Mouse (Mus musculus): ENCODE measurements around the gene Slc26a10. TPM values are rescaled to one million over a fixed set of nuclear protein-coding genes. Genes with fewer than 3 reads are reported as not detected.

The Slc26a10 gene
- polyA plus RNA-seq, 1 experiment, result 1.3 TPM

DNA sequence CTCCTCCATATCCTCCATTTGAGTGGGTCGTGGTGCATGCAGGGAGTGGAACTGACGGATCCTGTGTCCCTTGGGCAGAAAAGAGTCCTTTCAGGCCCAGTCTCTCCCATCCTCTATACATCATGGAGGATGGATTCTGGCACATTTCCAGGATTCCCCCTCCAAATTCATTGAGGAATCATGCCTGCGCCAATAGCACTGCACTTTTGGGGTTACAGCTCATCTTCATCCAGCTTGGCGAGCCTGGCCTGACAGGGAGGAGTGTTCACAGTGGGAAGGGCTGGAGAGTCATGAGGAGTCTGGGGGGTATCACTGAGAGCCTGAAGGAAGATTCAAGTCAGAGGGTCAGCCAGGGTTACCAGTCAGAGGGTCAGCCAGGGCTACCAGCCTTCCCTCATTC lies 2.2 kb upstream of the Slc26a10 start:
- Histone ChIP-seq H3K79me2 (ENCODE audit: control insufficient read depth, insufficient read depth) (no peaks in the 10 kb centered on the region), H3K36me3 (ENCODE audit: control insufficient read depth, insufficient read depth) (no peaks in the 10 kb centered on the region), H3K27me3 (ENCODE audit: control insufficient read depth, insufficient read depth, insufficient read length) (no peaks in the 10 kb centered on the region), H3K4me2 (ENCODE audit: low read depth) (no peak overlapping the region), H3K4me3 (no peak overlapping the region), H3ac (ENCODE audit: control insufficient read depth, insufficient read length) (no peak overlapping the region)
- no peak for TF ChIP-seq REST (IDR thresholded peaks at IDR 0.05; ENCODE audit: insufficient read depth, insufficient read length)
- TF ChIP-seq TCF3 (IDR thresholded peaks at IDR 0.05; ENCODE audit: insufficient read length, low read depth), result no peak
- TF ChIP-seq MYOD1 (IDR thresholded peaks at IDR 0.05; ENCODE audit: control insufficient read depth in 1 of 3, insufficient read length in 2 of 3, low read depth in 2 of 3), result no peak
- no peak for TF ChIP-seq MYOG (IDR thresholded peaks at IDR 0.05; ENCODE audit: control insufficient read depth in 1 of 3, insufficient read depth in 1 of 3, insufficient read length in 2 of 3, low read depth in 2 of 3)
- no peak for TF ChIP-seq TCF12 (IDR thresholded peaks at IDR 0.05; ENCODE audit: insufficient read depth, poor library complexity, severe bottlenecking)
- TF ChIP-seq E2F4 (IDR thresholded peaks at IDR 0.05; ENCODE audit: insufficient read depth), result no peak
- TF ChIP-seq USF1 (IDR thresholded peaks at IDR 0.05; ENCODE audit: low read depth), result no peak
- no peak for TF ChIP-seq CEBPB (IDR thresholded peaks at IDR 0.05; ENCODE audit: insufficient read depth, poor library complexity, severe bottlenecking)
- TF ChIP-seq POLR2A (IDR thresholded peaks at IDR 0.05; ENCODE audit: insufficient read length, low read depth), result no peak
- no peak for TF ChIP-seq POLR2AphosphoS2 (IDR thresholded peaks at IDR 0.05; ENCODE audit: insufficient read length, low read depth)
- TF ChIP-seq SRF (IDR thresholded peaks at IDR 0.05; ENCODE audit: control insufficient read depth, insufficient read length, low read depth), result no peak
- TF ChIP-seq MAX (IDR thresholded peaks at IDR 0.05; ENCODE audit: low read depth), result no peak

DNA sequence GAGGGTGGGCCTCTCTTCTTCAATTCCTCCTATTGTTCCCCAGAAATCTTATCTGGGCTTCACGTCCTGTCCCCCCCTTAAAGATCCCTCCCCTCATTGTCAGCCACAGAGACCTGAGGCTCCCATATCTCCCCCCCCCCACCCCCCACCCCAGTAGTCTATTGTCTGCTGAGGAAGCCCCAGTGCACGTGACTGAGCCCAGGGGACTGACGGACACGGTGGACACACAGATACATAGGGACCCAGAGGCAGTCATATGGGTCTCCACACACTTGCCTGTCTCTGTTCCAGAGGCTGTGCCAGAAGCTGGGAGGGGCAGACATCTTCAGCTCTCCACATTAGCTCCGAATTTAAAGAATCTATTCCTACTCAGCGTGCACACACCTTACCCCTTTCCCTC lies 1.1 kb upstream of the Slc26a10 start:
- no peak overlapping the region for H3K4me3 ChIP-seq
- H3K36me3 ChIP-seq (ENCODE audit: control insufficient read depth, insufficient read depth), result no peaks in the 10 kb centered on the region
- H3ac ChIP-seq (ENCODE audit: control insufficient read depth, insufficient read length), result no peak overlapping the region
- H3K79me2 ChIP-seq (ENCODE audit: control insufficient read depth, insufficient read depth), result no peaks in the 10 kb centered on the region
- H3K27me3 ChIP-seq (ENCODE audit: control insufficient read depth, insufficient read depth, insufficient read length), result no peaks in the 10 kb centered on the region
- no peak overlapping the region for H3K4me2 ChIP-seq (ENCODE audit: low read depth)
- TF ChIP-seq USF1 (IDR thresholded peaks at IDR 0.05; ENCODE audit: low read depth), result no peak
- TF ChIP-seq MYOG (IDR thresholded peaks at IDR 0.05; ENCODE audit: control insufficient read depth in 1 of 3, insufficient read depth in 1 of 3, insufficient read length in 2 of 3, low read depth in 2 of 3), result no peak
- TF ChIP-seq POLR2AphosphoS2 (IDR thresholded peaks at IDR 0.05; ENCODE audit: insufficient read length, low read depth), result no peak
- no peak for TF ChIP-seq E2F4 (IDR thresholded peaks at IDR 0.05; ENCODE audit: insufficient read depth)
- TF ChIP-seq TCF3 (IDR thresholded peaks at IDR 0.05; ENCODE audit: insufficient read length, low read depth), result no peak
- no peak for TF ChIP-seq POLR2A (IDR thresholded peaks at IDR 0.05; ENCODE audit: insufficient read length, low read depth)
- TF ChIP-seq REST (IDR thresholded peaks at IDR 0.05; ENCODE audit: insufficient read depth, insufficient read length), result no peak
- TF ChIP-seq TCF12 (IDR thresholded peaks at IDR 0.05; ENCODE audit: insufficient read depth, poor library complexity, severe bottlenecking), result no peak
- TF ChIP-seq MYOD1 (IDR thresholded peaks at IDR 0.05; ENCODE audit: control insufficient read depth in 1 of 3, insufficient read length in 2 of 3, low read depth in 2 of 3), result no peak
- TF ChIP-seq SRF (IDR thresholded peaks at IDR 0.05; ENCODE audit: control insufficient read depth, insufficient read length, low read depth), result no peak
- TF ChIP-seq MAX (IDR thresholded peaks at IDR 0.05; ENCODE audit: low read depth), result no peak

DNA sequence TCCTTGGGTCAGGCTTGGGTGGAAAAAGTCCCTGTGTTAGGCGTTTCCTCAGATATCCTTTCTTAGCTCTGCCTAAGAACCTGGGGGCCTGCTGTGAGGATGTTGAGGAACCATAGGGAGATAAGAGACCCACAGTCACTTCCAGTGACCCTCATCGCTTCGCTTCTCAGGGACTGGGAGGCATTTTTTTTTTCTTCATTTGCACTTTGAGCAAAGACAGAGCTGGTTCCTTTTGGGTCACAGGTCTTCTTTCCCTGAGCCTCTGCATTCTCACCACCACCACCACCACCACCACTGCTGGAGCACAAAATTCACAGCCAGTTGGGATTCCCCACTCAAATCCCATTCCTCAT lies 226 bp upstream of the Slc26a10 start:
- H3K4me2 ChIP-seq (ENCODE audit: low read depth), result no peak overlapping the region
- no peak overlapping the region for H3ac ChIP-seq (ENCODE audit: control insufficient read depth, insufficient read length)
- H3K4me3 ChIP-seq, result no peak overlapping the region
- no peak for TF ChIP-seq TCF12 (IDR thresholded peaks at IDR 0.05; ENCODE audit: insufficient read depth, poor library complexity, severe bottlenecking)
- no peak for TF ChIP-seq USF1 (IDR thresholded peaks at IDR 0.05; ENCODE audit: low read depth)
- TF ChIP-seq TCF3 (IDR thresholded peaks at IDR 0.05; ENCODE audit: insufficient read length, low read depth), result no peak
- TF ChIP-seq CEBPB (IDR thresholded peaks at IDR 0.05; ENCODE audit: insufficient read depth, poor library complexity, severe bottlenecking), result no peak
- no peak for TF ChIP-seq SRF (IDR thresholded peaks at IDR 0.05; ENCODE audit: control insufficient read depth, insufficient read length, low read depth)
- no peak for TF ChIP-seq POLR2A (IDR thresholded peaks at IDR 0.05; ENCODE audit: insufficient read length, low read depth)
- no peak for TF ChIP-seq E2F4 (IDR thresholded peaks at IDR 0.05; ENCODE audit: insufficient read depth)
- TF ChIP-seq MAX (IDR thresholded peaks at IDR 0.05; ENCODE audit: low read depth), result no peak
- TF ChIP-seq POLR2AphosphoS2 (IDR thresholded peaks at IDR 0.05; ENCODE audit: insufficient read length, low read depth), result no peak
- TF ChIP-seq MYOG (IDR thresholded peaks at IDR 0.05; ENCODE audit: control insufficient read depth in 1 of 3, insufficient read depth in 1 of 3, insufficient read length in 2 of 3, low read depth in 2 of 3), result no peak
- H3K27me3 ChIP-seq (ENCODE audit: control insufficient read depth, insufficient read depth, insufficient read length), result no peaks in the 10 kb centered on the region
- no peaks in the 10 kb centered on the region for H3K79me2 ChIP-seq (ENCODE audit: control insufficient read depth, insufficient read depth)
- H3K36me3 ChIP-seq (ENCODE audit: control insufficient read depth, insufficient read depth), result no peaks in the 10 kb centered on the region

GRCm38 (mm10) chr10:127178286-127179027 lies 2.0 kb downstream of the Slc26a10 start:
- Histone ChIP-seq H3K27me3 (ENCODE audit: control insufficient read depth, insufficient read depth, insufficient read length) (no peaks in the 10 kb centered on the region), H3K4me3 (peak overlapping the region; percentile 18), H3ac (ENCODE audit: control insufficient read depth, insufficient read length) (no peak overlapping the region), H3K4me2 (ENCODE audit: low read depth) (peak overlapping the region; percentile 73), H3K36me3 (ENCODE audit: control insufficient read depth, insufficient read depth) (no peaks in the 10 kb centered on the region), H3K79me2 (ENCODE audit: control insufficient read depth, insufficient read depth) (no peaks in the 10 kb centered on the region)
- TF ChIP-seq MYOD1 (IDR thresholded peaks at IDR 0.05; ENCODE audit: control insufficient read depth in 1 of 3, insufficient read length in 2 of 3, low read depth in 2 of 3), result peak in 1 of 3 experiments; percentile 2
- TF ChIP-seq TCF3 (IDR thresholded peaks at IDR 0.05; ENCODE audit: insufficient read length, low read depth), result no peak
- TF ChIP-seq CEBPB (IDR thresholded peaks at IDR 0.05; ENCODE audit: insufficient read depth, poor library complexity, severe bottlenecking), result no peak
- TF ChIP-seq MYOG (IDR thresholded peaks at IDR 0.05; ENCODE audit: control insufficient read depth in 1 of 3, insufficient read depth in 1 of 3, insufficient read length in 2 of 3, low read depth in 2 of 3), result peak in 1 of 3 experiments; percentile 14

All from myocyte (in vitro differentiated cells).